Mouse (Mus musculus) midbrain, embryonic 14.5 days (tissue): ENCODE data around the gene Wdr24. TPM values are rescaled to one million over a fixed set of nuclear protein-coding genes. Genes with fewer than 3 reads are reported as not detected.

Experiments
- microRNA-seq: library from miRNA; unstranded; fragments of <30 nt; microRNA quantifications from one replicate; pipeline ENCODE4, GENCODE M21; 2016
- polyA plus RNA-seq: library from polyadenylated mRNA; unstranded; fragments of >200 nt; fragmentation: Nextera tagmentation; extraction: Ambion mirVana; gene quantifications from 2 replicates; pipeline ENCODE4 v1.2.1, GENCODE M21; 2014

Gene Wdr24
- polyA plus RNA-seq, 1 experiment from 2014 or later, result 31.7 TPM

Small RNA genes lying within 50 kb of the gene (microRNA-seq; reads per million reads assigned to microRNA genes)
- gene Mir3082 (0.88 reads per million), gene Mir6966 (not detected)

Other genes with a start within 250 kb of the Wdr24 start
- 19.5 and 20.8 TPM in 2 replicates for gene Lmf1, start 244.5 kb upstream of the Wdr24 start, polyA plus RNA-seq
- 4.3 and 6.0 TPM in 2 replicates for gene Gng13, start 106.5 kb upstream of the Wdr24 start, polyA plus RNA-seq
- gene Chtf18, start 96.2 kb upstream of the Wdr24 start, polyA plus RNA-seq, result 4.5 and 5.0 TPM in 2 replicates
- 25.7 and 28.1 TPM in 2 replicates for gene Rpusd1, start 96.0 kb upstream of the Wdr24 start, polyA plus RNA-seq
- gene Mslnl, start 87.6 kb upstream of the Wdr24 start, polyA plus RNA-seq, result not detected in 2 replicates
- 0.72 TPM in 1 of 2 replicates, not detected in the other for gene Msln, start 69.2 kb upstream of the Wdr24 start, polyA plus RNA-seq
- 32.7 and 33.3 TPM in 2 replicates for gene Narfl, start 49.9 kb upstream of the Wdr24 start, polyA plus RNA-seq
- gene Haghl, start 38.0 kb upstream of the Wdr24 start, polyA plus RNA-seq, result 155 and 181 TPM in 2 replicates
- 0.18 and 0.20 TPM in 2 replicates for gene Ccdc78, start 37.0 kb upstream of the Wdr24 start, polyA plus RNA-seq
- 89.0 and 103 TPM in 2 replicates for gene Fam173a, start 30.7 kb upstream of the Wdr24 start, polyA plus RNA-seq
- not detected in 2 replicates for gene AC134908.4, start 28.0 kb upstream of the Wdr24 start, polyA plus RNA-seq
- 5.8 and 9.7 TPM in 2 replicates for gene Metrn, start 26.5 kb upstream of the Wdr24 start, polyA plus RNA-seq
- 37.2 and 39.8 TPM in 2 replicates for gene Fbxl16, start 14.5 kb upstream of the Wdr24 start, polyA plus RNA-seq
- gene Jmjd8, start 5.2 kb downstream of the Wdr24 start, polyA plus RNA-seq, result 48.9 and 50.2 TPM in 2 replicates
- gene Stub1, start 9.8 kb downstream of the Wdr24 start, polyA plus RNA-seq, result 310 and 386 TPM in 2 replicates
- gene Rhbdl1, start 13.7 kb downstream of the Wdr24 start, polyA plus RNA-seq, result 45.5 and 57.4 TPM in 2 replicates
- gene Gm20683, start 18.1 kb downstream of the Wdr24 start, polyA plus RNA-seq, result 8.0 and 12.9 TPM in 2 replicates
- 9.6 and 16.8 TPM in 2 replicates for gene Rhot2, start 21.2 kb downstream of the Wdr24 start, polyA plus RNA-seq
- 14.4 and 17.1 TPM in 2 replicates for gene Wdr90, start 37.9 kb downstream of the Wdr24 start, polyA plus RNA-seq
- gene Mcrip2, start 45.1 kb downstream of the Wdr24 start, polyA plus RNA-seq, result 13.9 and 19.3 TPM in 2 replicates
- gene Mettl26, start 51.4 kb downstream of the Wdr24 start, polyA plus RNA-seq, result 58.2 and 75.9 TPM in 2 replicates
- 0.61 and 0.70 TPM in 2 replicates for gene Wfikkn1, start 57.2 kb downstream of the Wdr24 start, polyA plus RNA-seq
- 29.4 and 46.9 TPM in 2 replicates for gene Rab40c, start 96.1 kb downstream of the Wdr24 start, polyA plus RNA-seq
- gene Pigq, start 121.3 kb downstream of the Wdr24 start, polyA plus RNA-seq, result 53.6 and 57.9 TPM in 2 replicates
- gene Nhlrc4, start 121.3 kb downstream of the Wdr24 start, polyA plus RNA-seq, result 0.16 and 0.32 TPM in 2 replicates
- 3.3 and 5.2 TPM in 2 replicates for gene A930017K11Rik, start 128.9 kb downstream of the Wdr24 start, polyA plus RNA-seq
- 21.1 and 25.7 TPM in 2 replicates for gene Capn15, start 162.2 kb downstream of the Wdr24 start, polyA plus RNA-seq
- gene Rab11fip3, start 245.9 kb downstream of the Wdr24 start, polyA plus RNA-seq, result 27.4 and 28.6 TPM in 2 replicates